Mouse (Mus musculus) right cerebral cortex, postnatal 36 days (tissue): ENCODE measurements around the gene Rnf185.

Experiments
- DNase-seq, 2 experiments: peaks; one replicate each; pipeline ENCODE4 v3.0.0; 2022; ENCODE audit warnings: low spot score in 2 of 2, mixed read lengths in 1 of 2

Gene Rnf185

DNA sequence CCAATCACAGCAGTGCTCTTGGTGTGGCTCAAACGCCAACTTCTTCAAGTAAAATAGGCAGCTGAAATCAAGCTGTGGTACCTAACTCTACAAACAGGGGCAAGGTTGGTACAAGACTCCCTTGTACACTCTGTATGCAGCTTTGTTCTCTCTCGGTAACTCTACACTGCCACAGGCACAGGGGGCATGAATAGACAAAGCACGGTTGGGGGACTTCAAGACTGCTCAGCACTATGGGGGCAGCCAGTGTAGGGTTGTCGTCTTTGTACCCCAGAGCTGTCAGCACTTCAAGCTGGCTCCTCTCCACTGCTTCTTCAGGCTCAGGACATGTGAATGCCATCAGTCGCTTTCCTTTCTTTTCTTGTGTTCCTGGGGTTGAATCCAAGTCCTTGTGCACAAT is 57.6 kb downstream of the Rnf185 start:
- DNase-seq: no peak

GRCm38 (mm10) chr11:3392526-3392925 is 59.6 kb downstream of the Rnf185 start:
- no peak for DNase-seq

DNA sequence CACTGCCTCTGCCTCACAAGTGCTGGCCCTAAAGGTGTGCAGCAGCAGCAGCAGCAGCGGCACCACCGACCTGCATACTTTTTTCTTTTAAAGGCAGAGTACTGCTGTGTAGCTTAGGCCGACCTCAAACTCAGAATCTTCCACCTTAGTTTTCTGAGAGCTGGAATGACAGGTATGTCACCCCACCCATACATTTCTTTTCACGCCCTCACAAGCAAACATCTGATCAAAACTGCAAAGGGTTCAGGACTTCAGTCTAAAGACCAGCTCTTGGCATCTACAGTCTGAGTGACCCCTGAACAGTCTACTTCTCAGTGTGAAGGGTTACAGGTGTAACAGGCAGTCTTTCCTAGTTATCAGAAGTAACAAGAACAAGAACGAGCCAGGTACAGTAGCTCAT is 61.4 kb downstream of the Rnf185 start:
- DNase-seq: no peak

GRCm38 (mm10) chr11:3389996-3390395 is 62.2 kb downstream of the Rnf185 start:
- no peak for DNase-seq

DNA sequence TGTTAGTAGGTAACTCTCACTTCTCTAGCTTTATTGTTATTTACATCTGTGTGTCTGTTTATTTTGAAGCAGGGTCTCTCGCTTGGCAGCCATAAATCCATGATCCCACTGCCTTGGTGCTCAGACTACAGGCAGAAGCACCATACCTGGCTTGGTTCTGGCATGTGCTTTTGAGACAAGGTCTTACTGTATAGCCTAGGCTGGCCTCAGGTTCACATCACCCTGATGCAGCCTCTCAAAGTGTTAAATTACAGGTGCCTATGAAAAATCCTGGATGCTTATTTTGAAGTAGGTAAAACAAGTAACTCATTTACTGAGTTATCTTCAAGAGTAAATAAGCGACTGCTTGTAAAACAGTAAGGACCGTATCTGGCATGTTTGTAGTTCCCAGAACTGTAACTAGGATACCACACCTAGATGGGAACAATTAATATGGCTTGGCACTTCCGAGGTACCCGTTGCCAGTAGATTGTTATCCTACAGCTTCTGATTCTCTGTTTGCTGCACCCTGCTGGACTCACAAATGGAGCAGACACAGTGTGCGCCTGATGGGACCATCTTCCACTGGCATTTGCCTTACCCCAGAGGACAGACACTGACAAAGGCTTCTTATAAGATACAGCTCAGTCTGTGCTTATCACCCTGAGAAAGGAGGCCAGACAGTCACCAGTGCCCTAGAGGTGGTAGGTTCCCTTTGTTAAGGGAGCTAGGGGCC is 64.5 kb downstream of the Rnf185 start:
- no peak for DNase-seq

DNA sequence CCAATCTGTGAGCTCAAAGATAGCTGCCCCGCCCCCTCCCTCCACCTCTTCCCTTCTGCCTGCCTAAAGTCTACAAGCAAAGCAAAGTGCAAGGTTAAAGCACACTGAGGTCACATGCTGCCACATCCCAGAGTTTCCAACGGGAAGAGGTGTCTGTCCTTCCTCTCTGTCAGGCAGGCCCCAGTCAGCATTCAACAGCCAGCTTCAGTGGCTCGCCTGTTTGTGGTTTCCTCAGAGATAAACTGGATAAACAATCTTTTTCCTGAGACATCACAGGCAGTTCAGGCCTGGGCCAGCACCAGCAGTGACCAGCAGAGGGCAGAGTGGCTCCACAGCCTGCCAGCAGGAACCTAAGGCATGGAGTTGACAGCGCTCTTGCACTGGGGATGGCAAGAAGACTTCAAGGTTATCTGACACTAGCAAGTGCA is 65.2 kb downstream of the Rnf185 start:
- peak; percentile 62 to 76 for DNase-seq

- no peak for DNase-seq
Measured at GRCm38 (mm10) chr11:3382602-3383594, 69.3 kb downstream of the Rnf185 start.

GRCm38 (mm10) chr11:3381148-3381814 is 70.9 kb downstream of the Rnf185 start:
- no peak for DNase-seq

GRCm38 (mm10) chr11:3379427-3379826 is 72.7 kb downstream of the Rnf185 start:
- DNase-seq: no peak

DNA sequence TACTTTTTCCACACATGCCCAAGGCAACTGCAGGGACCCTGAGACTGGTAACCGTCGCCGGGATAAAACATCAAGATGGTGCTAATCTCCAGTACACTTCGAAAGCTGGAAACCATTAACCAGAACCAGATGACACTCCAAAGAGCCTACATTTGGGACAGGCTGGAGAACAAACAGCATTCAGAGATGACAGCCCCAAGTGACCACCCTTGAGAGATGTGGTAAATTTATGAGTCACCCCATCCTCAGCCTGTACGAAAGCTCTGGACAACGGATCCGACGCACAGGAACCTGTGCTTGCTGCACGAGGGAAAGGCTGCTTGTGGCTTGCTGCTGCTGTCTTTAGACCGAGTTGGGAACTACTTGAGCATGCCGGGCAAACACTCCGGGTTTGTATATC is 77.4 kb downstream of the Rnf185 start:
- DNase-seq: no peak

- DNase-seq: no peak
Measured at GRCm38 (mm10) chr11:3374293-3374645, 77.9 kb downstream of the Rnf185 start.

GRCm38 (mm10) chr11:3373591-3374292 is 78.4 kb downstream of the Rnf185 start:
- DNase-seq: no peak

DNA sequence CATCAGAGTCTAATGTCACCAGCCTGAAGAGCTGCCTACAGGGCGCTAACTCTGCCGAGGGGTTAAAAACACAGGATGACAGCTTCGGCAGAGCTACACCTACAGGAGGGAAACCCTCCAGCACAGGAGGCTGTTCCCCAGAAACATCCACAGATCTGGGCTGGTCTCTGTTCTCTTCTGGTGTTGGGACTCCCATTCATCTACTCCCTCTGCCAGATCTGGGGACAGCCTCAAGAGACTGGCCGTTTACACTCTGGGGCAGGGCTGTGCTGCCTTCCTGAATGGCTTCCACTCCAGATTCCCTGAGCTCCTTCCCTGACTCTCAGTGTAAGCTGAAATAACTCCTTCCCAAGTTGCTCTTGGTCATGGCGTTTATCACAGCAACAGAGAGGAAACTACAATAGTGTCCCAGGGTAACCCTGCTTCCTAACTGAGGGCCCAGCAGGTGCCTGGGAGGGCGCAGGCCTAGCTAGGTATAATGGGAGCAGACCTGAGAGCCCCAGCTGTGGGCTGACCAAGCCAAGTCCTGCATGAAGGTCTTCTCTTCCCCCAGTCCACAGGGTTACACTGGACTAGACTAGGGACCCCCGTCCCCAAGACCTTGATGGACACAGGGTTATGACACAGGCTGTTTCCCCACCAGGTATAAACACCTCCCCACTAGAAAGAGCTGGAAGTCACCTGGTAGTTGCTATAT is 80.4 kb downstream of the Rnf185 start:
- DNase-seq: no peak

DNA sequence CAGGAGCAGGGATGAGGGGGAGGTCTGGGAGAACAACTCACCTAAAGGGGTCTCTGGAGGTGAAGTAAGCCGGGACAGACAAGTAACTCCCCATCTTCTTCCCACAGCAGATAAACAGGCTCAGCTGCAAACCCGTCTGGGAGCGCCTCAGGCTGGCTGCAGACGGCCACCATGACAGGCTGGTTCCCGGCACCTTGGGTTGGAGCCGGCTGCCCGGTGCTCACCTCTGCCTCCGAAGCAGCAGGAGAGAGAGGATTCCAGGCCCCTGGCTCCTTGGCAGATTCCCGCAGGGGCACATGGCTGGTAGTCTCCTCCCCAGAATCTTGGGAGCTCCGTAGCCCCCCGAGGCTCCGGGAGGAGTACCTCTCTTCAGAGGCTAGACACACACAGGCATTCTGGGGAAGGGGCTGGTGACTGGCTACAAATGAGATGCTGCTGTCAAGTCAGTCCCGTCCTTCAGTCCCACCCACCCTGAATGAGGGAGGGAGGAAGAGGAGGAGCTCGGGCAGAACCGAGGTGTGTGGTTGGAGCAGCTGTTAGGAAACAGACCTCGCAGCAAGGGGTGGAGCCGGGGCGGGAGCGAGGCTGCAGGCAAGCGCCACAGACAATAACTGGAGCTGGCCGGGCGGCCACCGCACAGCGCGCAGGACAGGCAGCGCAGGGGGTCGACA is 81.1 kb downstream of the Rnf185 start:
- peak; percentile 79 to 86 for DNase-seq

GRCm38 (mm10) chr11:3370162-3370561 is 82.0 kb downstream of the Rnf185 start:
- no peak for DNase-seq

DNA sequence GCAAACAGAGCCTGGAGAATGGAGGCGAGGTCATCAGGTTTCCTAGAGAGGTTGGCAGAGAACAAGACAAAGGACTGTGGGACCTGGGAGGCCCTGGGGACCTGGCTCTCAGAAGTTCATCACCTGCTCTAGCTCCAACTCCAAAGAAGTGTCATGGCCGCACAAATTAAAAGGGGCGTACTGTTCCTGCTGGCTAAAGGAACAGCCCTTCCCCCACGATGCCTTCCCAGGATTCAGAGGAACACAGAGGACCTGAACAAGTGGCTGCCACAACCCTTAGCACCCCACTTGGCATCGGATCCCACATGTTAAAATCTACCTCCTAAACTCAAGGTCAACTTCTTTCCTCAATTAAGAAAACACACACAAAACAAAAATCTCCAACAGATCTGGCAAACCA is 82.7 kb downstream of the Rnf185 start:
- no peak for DNase-seq

GRCm38 (mm10) chr11:3368983-3369382 is 83.2 kb downstream of the Rnf185 start:
- no peak for DNase-seq

GRCm38 (mm10) chr11:3366411-3366810 is 85.8 kb downstream of the Rnf185 start:
- DNase-seq: no peak
